Mouse (Mus musculus): ENCODE measurements at regions not wholly inside any gene's neighbourhood (a gene's known extent, or its start where the extent isn't known, plus 50 kb on each side); places are given as distances from the start of the nearest gene placed in this dataset.

- Histone ChIP-seq H3K27ac (ENCODE audit: control insufficient read depth, low read depth, low read length) (no peak overlapping the region), H3K36me3 (ENCODE audit: control insufficient read depth in 1 of 2, insufficient read depth in 2 of 2, low read length in 2 of 2) (no peaks in the 10 kb centered on the region), H3K79me2 (ENCODE audit: control insufficient read depth, insufficient read depth, low read length, poor library complexity) (no peaks in the 10 kb centered on the region), H3K4me3 (ENCODE audit: control insufficient read depth in 1 of 2, insufficient read depth in 1 of 2, low read depth in 2 of 2, low read length in 2 of 2) (no peak overlapping the region), H3K27me3 (ENCODE audit: control insufficient read depth in 1 of 2, insufficient read depth in 2 of 2, low read length in 2 of 2) (no peaks in the 10 kb centered on the region), H3K4me1 (ENCODE audit: control insufficient read depth in 1 of 2, insufficient read depth in 2 of 2, low read length in 2 of 2) (no peaks in the 10 kb centered on the region), H3K9me3 (replicated peaks; ENCODE audit: insufficient read depth, low read length) (no peaks in the 10 kb centered on the region), H3K9ac (ENCODE audit: control insufficient read depth, low read depth, low read length, poor library complexity, severe bottlenecking) (no peak overlapping the region)
- TF ChIP-seq GATA1 (IDR thresholded peaks at IDR 0.05; ENCODE audit: low read depth, low read length) (no peak), POLR2AphosphoS2 (IDR thresholded peaks at IDR 0.05; ENCODE audit: low read length) (no peak), RAD21 (IDR thresholded peaks at IDR 0.05; ENCODE audit: low read depth, low read length) (no peak), MXI1 (IDR thresholded peaks at IDR 0.05; ENCODE audit: low read depth, low read length) (no peak), ETS1 (IDR thresholded peaks at IDR 0.05; ENCODE audit: low read depth, low read length) (no peak)
- DNase-seq (ENCODE audit: low read depth, low spot score), result no peak
Measured at GRCm38 (mm10) chr1:169367316-169367715, 163.9 kb downstream of the Nuf2 start.

- no peak for TF ChIP-seq NELFE (IDR thresholded peaks at IDR 0.05; ENCODE audit: low read depth, low read length)
Measured at GRCm38 (mm10) chr1:169362564-169362963, 168.7 kb downstream of the Nuf2 start.

GRCm38 (mm10) chr1:169357652-169358241 lies 173.5 kb downstream of the Nuf2 start:
- TF ChIP-seq NRF1 (IDR thresholded peaks at IDR 0.05; ENCODE audit: insufficient read depth, low read depth, low read length, poor library complexity, severe bottlenecking), result no peak
- no peak for TF ChIP-seq CHD1 (IDR thresholded peaks at IDR 0.05; ENCODE audit: low read depth, low read length)
- no peak for TF ChIP-seq USF1 (IDR thresholded peaks at IDR 0.05; ENCODE audit: low read depth, low read length)
- TF ChIP-seq GABPA (IDR thresholded peaks at IDR 0.05; ENCODE audit: low read depth, low read length), result no peak
- TF ChIP-seq NELFE (IDR thresholded peaks at IDR 0.05; ENCODE audit: low read depth, low read length), result no peak
- no peak for TF ChIP-seq ZNF384 (IDR thresholded peaks at IDR 0.05; ENCODE audit: low read depth, low read length)
- no peak for TF ChIP-seq ZC3H11A (IDR thresholded peaks at IDR 0.05; ENCODE audit: low read depth, low read length)
- TF ChIP-seq CHD2 (IDR thresholded peaks at IDR 0.05; ENCODE audit: low read length), result no peak
- no peak for TF ChIP-seq HCFC1 (IDR thresholded peaks at IDR 0.05; ENCODE audit: low read depth, low read length)
- TF ChIP-seq GATA1 (IDR thresholded peaks at IDR 0.05; ENCODE audit: low read depth, low read length), result no peak
- no peak overlapping the region for H3K4me3 ChIP-seq (ENCODE audit: control insufficient read depth in 1 of 2, insufficient read depth in 1 of 2, low read depth in 2 of 2, low read length in 2 of 2)
- H3K27ac ChIP-seq (ENCODE audit: control insufficient read depth, low read depth, low read length), result no peak overlapping the region
- no peak overlapping the region for H3K9ac ChIP-seq (ENCODE audit: control insufficient read depth, low read depth, low read length, poor library complexity, severe bottlenecking)
- H3K27me3 ChIP-seq (ENCODE audit: control insufficient read depth in 1 of 2, insufficient read depth in 2 of 2, low read length in 2 of 2), result no peaks in the 10 kb centered on the region
- no peaks in the 10 kb centered on the region for H3K36me3 ChIP-seq (ENCODE audit: control insufficient read depth in 1 of 2, insufficient read depth in 2 of 2, low read length in 2 of 2)
- no peaks in the 10 kb centered on the region for H3K4me1 ChIP-seq (ENCODE audit: control insufficient read depth in 1 of 2, insufficient read depth in 2 of 2, low read length in 2 of 2)
- H3K9me3 ChIP-seq (replicated peaks; ENCODE audit: insufficient read depth, low read length), result no peaks in the 10 kb centered on the region
- no peak for DNase-seq (ENCODE audit: low read depth, low spot score)
- H3K79me2 ChIP-seq (ENCODE audit: control insufficient read depth, insufficient read depth, low read length, poor library complexity), result no peaks in the 10 kb centered on the region

More at GRCm38 (mm10) chr1:169362564-169362963, 168.7 kb downstream of the Nuf2 start:
- Histone ChIP-seq H3K27me3 (ENCODE audit: control insufficient read depth in 1 of 2, insufficient read depth in 2 of 2, low read length in 2 of 2) (no peaks in the 10 kb centered on the region), H3K4me3 (ENCODE audit: control insufficient read depth in 1 of 2, insufficient read depth in 1 of 2, low read depth in 2 of 2, low read length in 2 of 2) (no peak overlapping the region), H3K9me3 (replicated peaks; ENCODE audit: insufficient read depth, low read length) (no peaks in the 10 kb centered on the region), H3K9ac (ENCODE audit: control insufficient read depth, low read depth, low read length, poor library complexity, severe bottlenecking) (no peak overlapping the region), H3K36me3 (ENCODE audit: control insufficient read depth in 1 of 2, insufficient read depth in 2 of 2, low read length in 2 of 2) (no peaks in the 10 kb centered on the region), H3K79me2 (ENCODE audit: control insufficient read depth, insufficient read depth, low read length, poor library complexity) (no peaks in the 10 kb centered on the region), H3K4me1 (ENCODE audit: control insufficient read depth in 1 of 2, insufficient read depth in 2 of 2, low read length in 2 of 2) (no peaks in the 10 kb centered on the region), H3K27ac (ENCODE audit: control insufficient read depth, low read depth, low read length) (no peak overlapping the region)
- DNase-seq (ENCODE audit: low read depth, low spot score), result no peak

All from MEL (cell line).